12 mouse cellular contexts compared by ENCODE assay signal in the genomic region with DNA sequence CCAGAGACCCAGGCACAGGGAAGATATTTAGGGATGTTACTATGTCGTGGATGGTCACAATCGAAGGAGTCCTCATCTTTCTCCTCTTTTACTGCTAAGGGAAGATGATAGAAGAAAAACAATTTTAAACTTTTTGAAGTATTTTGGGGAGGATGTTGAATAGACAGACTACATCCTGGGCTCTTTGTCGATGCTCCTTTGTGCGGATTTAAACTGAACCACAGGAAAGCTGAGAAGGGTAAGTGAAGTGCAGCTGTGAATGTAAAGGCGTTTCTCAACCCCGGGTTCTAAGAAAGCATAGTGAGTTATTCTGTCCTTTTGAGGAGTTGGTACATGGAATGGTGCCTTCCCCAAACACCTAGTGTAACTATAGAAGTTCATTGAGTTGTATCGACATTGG.
"Had no signal": no experiment of that assay in that cellular context is flagged by ENCODE, and none has a peak within 500 bp of the region (broad histone marks: within the 10 kb centered on the region; RNA-seq: fewer than 3 reads in every experiment).

No protein-coding gene starts in this region.

- ATAC-seq: intestine, embryonic 15.5 days; lung, postnatal 0 days; midbrain, embryonic 13.5 days; midbrain, embryonic 16.5 days had no signal

- DNase-seq: kidney, adult 11 months; kidney, adult 8-10 months; kidney, postnatal 14 days; kidney, postnatal 4 days; left cerebral cortex, postnatal 4 days; liver, postnatal 0 days; lung, embryonic 14.5 days; thymus, adult 18-20 months had no signal
